Mouse (Mus musculus) small intestine, adult 2 months (tissue): Measurements from ENCODE around the gene Spef2.

Experiments
- CTCF ChIP-seq: fragments of 200-500 bp; IDR thresholded peaks from 2 replicates; pipeline ENCODE4 v1.5.1; 2012; ENCODE audit warnings: low read depth, mild to moderate bottlenecking, control low read depth, inconsistent platforms, low read length, moderate library complexity, mixed read lengths; ENCODE audit not compliant: insufficient replicate concordance, insufficient read length; ENCODE audit errors: extremely low read depth
- POLR2A ChIP-seq: fragments of 200-500 bp; IDR thresholded peaks from 2 replicates; pipeline ENCODE4 v1.6.1; 2012; ENCODE audit warnings: low read depth, mild to moderate bottlenecking, control low read depth, inconsistent platforms, low read length, moderate library complexity

DNA sequence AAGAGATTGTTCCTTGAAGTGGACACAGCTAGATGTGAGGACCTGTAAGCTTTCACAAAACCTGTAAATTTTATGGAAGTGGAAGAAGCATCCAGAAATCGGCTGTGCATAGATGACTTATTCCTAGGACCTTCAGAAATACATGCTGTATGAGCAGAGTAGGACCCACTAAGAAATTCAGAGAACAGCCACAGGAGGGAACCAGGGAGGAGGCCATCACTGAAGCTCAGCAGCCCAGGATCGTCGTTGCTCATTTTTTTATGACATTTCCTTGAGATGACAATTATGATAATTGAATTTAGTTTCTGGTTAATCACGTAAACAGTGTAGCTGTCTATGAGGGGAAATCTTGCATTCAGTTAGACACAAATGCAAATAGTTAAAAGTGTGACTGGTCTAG, 171.4 kb downstream of the Spef2 start:
- TF ChIP-seq POLR2A (no peak), CTCF (no peak)
